Mouse (Mus musculus): ENCODE measurements at regions not wholly inside any gene's neighbourhood (a gene's known extent, or its start where the extent isn't known, plus 50 kb on each side); places are given as distances from the start of the nearest gene placed in this dataset.
"Not testable (repeated sequence)": the region's sequence is repeated elsewhere in the genome, so short reads cannot be mapped to it uniquely, and the experiment has no call there.

- Histone ChIP-seq H3K9ac (no peak overlapping the region), H3K27ac (no peak overlapping the region), H3K4me1 (no peaks in the 10 kb centered on the region), H3K4me2 (no peak overlapping the region), H3K36me3 (no peaks in the 10 kb centered on the region), H3K4me3 (replicated peaks) (no peak overlapping the region), H3K9me3 (no peaks in the 10 kb centered on the region), H3K27me3 (replicated peaks) (no peaks in the 10 kb centered on the region)
- ATAC-seq (ENCODE audit: insufficient read depth, low FRiP score, low read depth) = no peak
- WGBS = 85% methylated on average over 4 of the region's 4 CpGs
Measured at GRCm38 (mm10) chr14:87612871-87613270, 196.4 kb downstream of the Tdrd3 start.

- Histone ChIP-seq H3K9me3 (no peaks in the 10 kb centered on the region), H3K4me1 (no peaks in the 10 kb centered on the region), H3K4me2 (no peak overlapping the region), H3K9ac (no peak overlapping the region), H3K27ac (no peak overlapping the region), H3K36me3 (no peaks in the 10 kb centered on the region), H3K27me3 (replicated peaks) (no peaks in the 10 kb centered on the region), H3K4me3 (replicated peaks) (no peak overlapping the region)
- ATAC-seq (ENCODE audit: insufficient read depth, low FRiP score, low read depth) = no peak
- WGBS = 68% methylated on average over 5 of the region's 5 CpGs
Measured at GRCm38 (mm10) chr14:87619368-87620035, 203.1 kb downstream of the Tdrd3 start.

GRCm38 (mm10) chr14:87631078-87631813, 214.8 kb downstream of the Tdrd3 start:
- H3K9ac ChIP-seq = no peak overlapping the region
- H3K4me2 ChIP-seq = no peak overlapping the region
- H3K4me3 ChIP-seq (replicated peaks) = no peak overlapping the region
- H3K4me1 ChIP-seq = no peaks in the 10 kb centered on the region
- WGBS = 52% methylated on average over 7 of the region's 7 CpGs
- no peaks in the 10 kb centered on the region for H3K9me3 ChIP-seq
- no peak for ATAC-seq (ENCODE audit: insufficient read depth, low FRiP score, low read depth)
- H3K27ac ChIP-seq = no peak overlapping the region
- no peaks in the 10 kb centered on the region for H3K36me3 ChIP-seq
- H3K27me3 ChIP-seq (replicated peaks) = no peaks in the 10 kb centered on the region

- no peak overlapping the region for H3K4me3 ChIP-seq (replicated peaks)
- no peaks in the 10 kb centered on the region for H3K36me3 ChIP-seq
- no peak overlapping the region for H3K9ac ChIP-seq
- no peaks in the 10 kb centered on the region for H3K9me3 ChIP-seq
- no peak for ATAC-seq (ENCODE audit: insufficient read depth, low FRiP score, low read depth)
- H3K4me2 ChIP-seq = no peak overlapping the region
- 41% methylated on average over 3 of the region's 3 CpGs for WGBS
- no peak overlapping the region for H3K27ac ChIP-seq
- no peaks in the 10 kb centered on the region for H3K27me3 ChIP-seq (replicated peaks)
- H3K4me1 ChIP-seq = no peaks in the 10 kb centered on the region
Measured at GRCm38 (mm10) chr14:87634596-87634995, 218.2 kb downstream of the Tdrd3 start.

GRCm38 (mm10) chr14:87637131-87637530, 220.7 kb downstream of the Tdrd3 start:
- WGBS = 75% methylated on average over 2 of the region's 2 CpGs
- no peak overlapping the region for H3K4me2 ChIP-seq
- no peaks in the 10 kb centered on the region for H3K4me1 ChIP-seq
- H3K27ac ChIP-seq = no peak overlapping the region
- no peaks in the 10 kb centered on the region for H3K27me3 ChIP-seq (replicated peaks)
- ATAC-seq (ENCODE audit: insufficient read depth, low FRiP score, low read depth) = no peak
- H3K4me3 ChIP-seq (replicated peaks) = no peak overlapping the region
- no peak overlapping the region for H3K9ac ChIP-seq
- H3K9me3 ChIP-seq = no peaks in the 10 kb centered on the region
- H3K36me3 ChIP-seq = no peaks in the 10 kb centered on the region

GRCm38 (mm10) chr14:87667910-87668309, 251.5 kb downstream of the Tdrd3 start:
- Histone ChIP-seq H3K27ac (no peak overlapping the region), H3K4me1 (no peaks in the 10 kb centered on the region), H3K9ac (no peak overlapping the region), H3K27me3 (replicated peaks) (no peaks in the 10 kb centered on the region), H3K36me3 (no peaks in the 10 kb centered on the region), H3K4me2 (no peak overlapping the region), H3K9me3 (no peaks in the 10 kb centered on the region), H3K4me3 (replicated peaks) (no peak overlapping the region)
- 91% methylated on average over 2 of the region's 2 CpGs for WGBS
- no peak for ATAC-seq (ENCODE audit: insufficient read depth, low FRiP score, low read depth)

GRCm38 (mm10) chr14:87669496-87669895, 253.1 kb downstream of the Tdrd3 start:
- Histone ChIP-seq H3K36me3 (no peaks in the 10 kb centered on the region), H3K27ac (no peak overlapping the region), H3K9me3 (no peaks in the 10 kb centered on the region), H3K9ac (no peak overlapping the region), H3K27me3 (replicated peaks) (no peaks in the 10 kb centered on the region), H3K4me2 (no peak overlapping the region), H3K4me3 (replicated peaks) (no peak overlapping the region), H3K4me1 (no peaks in the 10 kb centered on the region)
- ATAC-seq (ENCODE audit: insufficient read depth, low FRiP score, low read depth) = no peak
- 93% methylated on average over 2 of the region's 2 CpGs for WGBS

- no peaks in the 10 kb centered on the region for H3K36me3 ChIP-seq
- H3K9me3 ChIP-seq = no peaks in the 10 kb centered on the region
- no peak overlapping the region for H3K4me3 ChIP-seq (replicated peaks)
- no peak overlapping the region for H3K9ac ChIP-seq
- H3K4me1 ChIP-seq = no peaks in the 10 kb centered on the region
- H3K27ac ChIP-seq = no peak overlapping the region
- H3K27me3 ChIP-seq (replicated peaks) = no peaks in the 10 kb centered on the region
- ATAC-seq (ENCODE audit: insufficient read depth, low FRiP score, low read depth) = no peak
- no peak overlapping the region for H3K4me2 ChIP-seq
- 70% methylated on average over 3 of the region's 3 CpGs for WGBS
Measured at GRCm38 (mm10) chr14:87680788-87681187, 264.3 kb downstream of the Tdrd3 start.

- not testable (repeated sequence) for H3K27ac ChIP-seq; H3K4me3 ChIP-seq (replicated peaks); H3K4me2 ChIP-seq; H3K4me1 ChIP-seq; H3K27me3 ChIP-seq (replicated peaks); H3K36me3 ChIP-seq; H3K9me3 ChIP-seq; H3K9ac ChIP-seq; ATAC-seq (ENCODE audit: insufficient read depth, low FRiP score, low read depth)
- 77% methylated on average over 4 of the region's 4 CpGs for WGBS
Measured at GRCm38 (mm10) chr14:87683091-87683806, 266.8 kb downstream of the Tdrd3 start.

- no peak overlapping the region for H3K4me3 ChIP-seq (replicated peaks)
- 76% methylated on average over 3 of the region's 3 CpGs for WGBS
- H3K4me2 ChIP-seq = no peak overlapping the region
- no peak for ATAC-seq (ENCODE audit: insufficient read depth, low FRiP score, low read depth)
- H3K27ac ChIP-seq = no peak overlapping the region
- H3K36me3 ChIP-seq = no peaks in the 10 kb centered on the region
- H3K4me1 ChIP-seq = no peaks in the 10 kb centered on the region
- no peak overlapping the region for H3K9ac ChIP-seq
- H3K27me3 ChIP-seq (replicated peaks) = no peaks in the 10 kb centered on the region
- H3K9me3 ChIP-seq = no peaks in the 10 kb centered on the region
Measured at GRCm38 (mm10) chr14:87689866-87690265, 273.4 kb downstream of the Tdrd3 start.

GRCm38 (mm10) chr14:87736456-87736855, 320.0 kb downstream of the Tdrd3 start:
- Histone ChIP-seq H3K27ac (no peak overlapping the region), H3K9me3 (no peaks in the 10 kb centered on the region), H3K27me3 (replicated peaks) (no peaks in the 10 kb centered on the region), H3K4me3 (replicated peaks) (no peak overlapping the region), H3K4me1 (no peaks in the 10 kb centered on the region), H3K9ac (no peak overlapping the region), H3K36me3 (no peaks in the 10 kb centered on the region), H3K4me2 (no peak overlapping the region)
- no peak for ATAC-seq (ENCODE audit: insufficient read depth, low FRiP score, low read depth)
- 85% methylated on average over 1 of the region's 1 CpGs for WGBS

- no peaks in the 10 kb centered on the region for H3K36me3 ChIP-seq
- no peaks in the 10 kb centered on the region for H3K9me3 ChIP-seq
- WGBS = 71% methylated on average over 8 of the region's 8 CpGs
- H3K4me2 ChIP-seq = no peak overlapping the region
- no peak overlapping the region for H3K4me3 ChIP-seq (replicated peaks)
- H3K27ac ChIP-seq = no peak overlapping the region
- H3K27me3 ChIP-seq (replicated peaks) = no peaks in the 10 kb centered on the region
- H3K9ac ChIP-seq = no peak overlapping the region
- H3K4me1 ChIP-seq = no peaks in the 10 kb centered on the region
- no peak for ATAC-seq (ENCODE audit: insufficient read depth, low FRiP score, low read depth)
Measured at GRCm38 (mm10) chr14:87745524-87745923, 329.1 kb downstream of the Tdrd3 start.

Measured in stomach, embryonic 15.5 days (tissue).